In genomic region chr7:15948381-15948941, GRCm38 (mm10) we compare ENCODE assay signal across 8 mouse cellular contexts. TPM values are rescaled to one million over a fixed set of nuclear protein-coding genes. Genes with fewer than 3 reads are reported as not detected.
DNase-seq lines count a peak whose midpoint lies in the region; ATAC-seq and TF ChIP-seq lines count a peak whose summit lies in the region.

No protein-coding gene starts in this region.

- no peak overlapping the region for H3K27ac ChIP-seq in hindbrain, embryonic 12.5 days

- peak overlapping the region; percentile 7; the same call in 1 of the 2 replicates for H3K4me3 ChIP-seq in hindbrain, embryonic 12.5 days

- peak; percentile 91 for DNase-seq in Patski (ENCODE audit: low read depth, low spot score)
- peak; percentile 87 to 88 for DNase-seq in cerebellum, postnatal 10 days
- DNase-seq in frontal cortex, postnatal 25 days (ENCODE audit: low spot score in 2 of 2), result peak; percentile 51 to 65
- DNase-seq in layer of hippocampus, postnatal 14 days (ENCODE audit: low spot score in 2 of 2), result peak; percentile 44 to 47
- DNase-seq in lung, postnatal 14 days, result peak; percentile 92
- DNase-seq in ovary, postnatal 36 days (ENCODE audit: low spot score), result peak; percentile 86
- peak; percentile 83 for DNase-seq in thymus, postnatal 14 days

- POLR2A ChIA-PET in Patski (lab: Charles Lee), result interaction anchor here (0.5 to 1.7 kb wide), 4 partner anchors 12 to 27 kb away, joined by 3 to 9 read pairs (median 4); partner anchors contain the start of gene Ehd2

- in situ Hi-C loops in Patski (cut with MboI; ENCODE audit: low pct_unique_long_range_greater_than_20kb), result no loop called here

- peaks cover 23% of the 10 kb centered on the region for H3K4me1 ChIP-seq in hindbrain, embryonic 12.5 days

- H3K9ac ChIP-seq in hindbrain, embryonic 12.5 days, result peak overlapping the region; percentile 32; the same call in 1 of the 2 replicates

- 5% methylated on average over 23 of the region's 23 CpGs for WGBS in hindbrain, embryonic 12.5 days

- no peaks in the 10 kb centered on the region for H3K27me3 ChIP-seq in Patski
- no peaks in the 10 kb centered on the region for H3K27me3 ChIP-seq in hindbrain, embryonic 12.5 days

- ATAC-seq in Patski, result peak; percentile 87
- ATAC-seq in hindbrain, embryonic 12.5 days (ENCODE audit: low FRiP score), result peak; percentile 26

- H3K4me2 ChIP-seq in hindbrain, embryonic 12.5 days (replicated peaks), result peak overlapping the region; percentile 45

- TF ChIP-seq CTCF in Patski (IDR thresholded peaks at IDR 0.05), result no peak

- CTCF ChIA-PET in Patski (lab: Charles Lee), result interaction anchor here (0.9 to 4.9 kb wide), 11 partner anchors 10 to 359 kb away, joined by 3 to 51 read pairs (median 5); partner anchors contain the start of gene Ehd2

- H3K9me3 ChIP-seq in hindbrain, embryonic 12.5 days (replicated peaks), result no peaks in the 10 kb centered on the region

- H3K36me3 ChIP-seq in hindbrain, embryonic 12.5 days, result peaks cover 10% of the 10 kb centered on the region

RNA-seq across cellular contexts. Expression of gene Nop53, which starts 2.6 kb away (rescaled TPM):
- 160 TPM for polyA plus RNA-seq in Patski (2021)
- 157 and 167 TPM in 2 replicates for polyA plus RNA-seq in hindbrain, embryonic 12.5 days (2016; fragmentation: Nextera tagmentation; extraction: Ambion mirVana)
- total RNA-seq in layer of hippocampus, postnatal 14 days (2021), result 100 to 1,000 TPM; 109 to 115 TPM

RNA-seq across cellular contexts. Expression of gene Ehd2, which starts 18.9 kb away (rescaled TPM):
- polyA plus RNA-seq in Patski (2021), result 63.0 TPM
- 10.1 and 16.6 TPM in 2 replicates for polyA plus RNA-seq in hindbrain, embryonic 12.5 days (2016; fragmentation: Nextera tagmentation; extraction: Ambion mirVana)
- 1 to 10 TPM; 7.0 to 9.3 TPM for total RNA-seq in layer of hippocampus, postnatal 14 days (2021)

RNA-seq across cellular contexts. Expression of gene Selenow, which starts 26.3 kb away (rescaled TPM):
- polyA plus RNA-seq in Patski (2021), result 96.2 TPM
- polyA plus RNA-seq in hindbrain, embryonic 12.5 days (2016; fragmentation: Nextera tagmentation; extraction: Ambion mirVana), result 1,041 and 1,118 TPM in 2 replicates
- 1,000 to 10,000 TPM; 1,721 to 1,761 TPM for total RNA-seq in layer of hippocampus, postnatal 14 days (2021)

Comparison
In these comparisons a context has a peak if more than half of its experiments do, and no peak if none do; other contexts are left out.
1. RNA of gene Selenow, which starts 26.3 kb away (polyA plus RNA-seq): 1,041 to 1,118 TPM in hindbrain, embryonic 12.5 days; 96.2 TPM in Patski (single experiment); every median in the first group is over 10 times any median in the second.
2. Peak in every context shown above with its lines, with median percentiles within 50 percentile points of each other: DNase-seq.